ENCODE assay signal across 8 mouse cellular contexts in genomic region chr11:3963155-3963554, GRCm38 (mm10). TPM values are rescaled to one million over a fixed set of nuclear protein-coding genes. Genes with fewer than 3 reads are reported as not detected.
A peak's percentile ranks its signal among the peaks of the same experiment; 100 is the strongest.
DNase-seq lines count a peak whose midpoint lies in the region; ATAC-seq and TF ChIP-seq lines count a peak whose summit lies in the region.

No protein-coding gene starts in this region.

- H3K27me3 ChIP-seq in heart, embryonic 13.5 days (replicated peaks) = peaks cover 9% of the 10 kb centered on the region
- H3K27me3 ChIP-seq in G1E (ENCODE audit: insufficient read depth, low read length) = 0 out of 2 replicates have a peak, but pooled peaks cover 7% of the 10 kb centered on the region
- no peaks in the 10 kb centered on the region for H3K27me3 ChIP-seq in forebrain, embryonic 16.5 days (replicated peaks; ENCODE audit: control insufficient read depth, insufficient read depth, low read length)
- no peaks in the 10 kb centered on the region for H3K27me3 ChIP-seq in liver, embryonic 11.5 days (replicated peaks; ENCODE audit: control insufficient read depth, insufficient read depth, low read length)
- no peaks in the 10 kb centered on the region for H3K27me3 ChIP-seq in stomach, embryonic 14.5 days (ENCODE audit: control insufficient read depth, insufficient read depth, low read length)

- peaks cover 21% of the 10 kb centered on the region for H3K4me1 ChIP-seq in heart, embryonic 13.5 days
- peaks cover 31% of the 10 kb centered on the region for H3K4me1 ChIP-seq in G1E (ENCODE audit: insufficient read depth, low read depth, low read length)
- peaks cover 18% of the 10 kb centered on the region for H3K4me1 ChIP-seq in forebrain, embryonic 16.5 days (replicated peaks; ENCODE audit: control insufficient read depth, insufficient read depth, low read length)
- H3K4me1 ChIP-seq in liver, embryonic 11.5 days (replicated peaks; ENCODE audit: control insufficient read depth, insufficient read depth, low read length) = peaks cover 12% of the 10 kb centered on the region
- H3K4me1 ChIP-seq in stomach, embryonic 14.5 days (ENCODE audit: control insufficient read depth, insufficient read depth, low read length) = 0 out of 2 replicates have a peak, but pooled peaks cover 4% of the 10 kb centered on the region

- no peaks in the 10 kb centered on the region for H3K9me3 ChIP-seq in heart, embryonic 13.5 days
- H3K9me3 ChIP-seq in G1E (replicated peaks) = no peaks in the 10 kb centered on the region
- H3K9me3 ChIP-seq in forebrain, embryonic 16.5 days (ENCODE audit: control insufficient read depth, low read length) = no peaks in the 10 kb centered on the region
- H3K9me3 ChIP-seq in liver, embryonic 11.5 days (ENCODE audit: control insufficient read depth, low read length) = no peaks in the 10 kb centered on the region
- no peaks in the 10 kb centered on the region for H3K9me3 ChIP-seq in stomach, embryonic 14.5 days (ENCODE audit: control insufficient read depth, low read depth, low read length)

- ATAC-seq in heart, embryonic 13.5 days (ENCODE audit: extremely low read depth, insufficient number of reproducible peaks, low FRiP score, low TSS enrichment) = no peak
- no peak for ATAC-seq in G1E (ENCODE audit: extremely low read depth, insufficient number of reproducible peaks, low FRiP score, poor library complexity, severe bottlenecking)
- ATAC-seq in forebrain, embryonic 16.5 days = peak; percentile 13; the same call in 1 of the 2 replicates
- ATAC-seq in liver, embryonic 11.5 days (replicated peaks; ENCODE audit: low FRiP score) = no peak; the same call in 1 of the 2 replicates
- ATAC-seq in stomach, embryonic 14.5 days (ENCODE audit: insufficient number of reproducible peaks, insufficient read depth, low FRiP score, low read depth) = no peak

- DNase-seq in heart, adult 8-10 months (ENCODE audit: low spot score) = no peak
- DNase-seq in G1E (ENCODE audit: low spot score) = no peak
- DNase-seq in liver, embryonic 11.5 days (ENCODE audit: low spot score) = no peak
- DNase-seq in thymus, postnatal 4 days = no peak
- DNase-seq in urinary bladder, postnatal 36 days (ENCODE audit: low spot score in 2 of 2) = no peak

- H3K27ac ChIP-seq in heart, embryonic 13.5 days (replicated peaks) = peak overlapping the region; percentile 73; the same call in 1 of the 2 replicates
- peak overlapping the region; percentile 42; the same call in 1 of the 2 replicates for H3K27ac ChIP-seq in forebrain, embryonic 16.5 days (ENCODE audit: low read length)
- H3K27ac ChIP-seq in liver, embryonic 11.5 days (ENCODE audit: low read depth, low read length) = peak overlapping the region; percentile 44; the same call in 1 of the 2 replicates
- H3K27ac ChIP-seq in stomach, embryonic 14.5 days (ENCODE audit: low read length) = no peak overlapping the region

- no peak for TF ChIP-seq CTCF in G1E (IDR thresholded peaks at IDR 0.05; ENCODE audit: low read depth, low read length)

- H3K9ac ChIP-seq in heart, embryonic 13.5 days = peak overlapping the region; percentile 88
- H3K9ac ChIP-seq in forebrain, embryonic 16.5 days (replicated peaks; ENCODE audit: low read depth, low read length) = peak overlapping the region; percentile 52
- peak overlapping the region; percentile 88 for H3K9ac ChIP-seq in liver, embryonic 11.5 days (ENCODE audit: low read depth, low read length)
- H3K9ac ChIP-seq in stomach, embryonic 14.5 days (replicated peaks; ENCODE audit: low read depth, low read length) = peak overlapping the region; percentile 57; the same call in 1 of the 2 replicates

- peak overlapping the region; percentile 74 for H3K4me3 ChIP-seq in heart, embryonic 13.5 days
- H3K4me3 ChIP-seq in G1E (ENCODE audit: low read depth, low read length) = peak overlapping the region; percentile 80
- H3K4me3 ChIP-seq in forebrain, embryonic 16.5 days (replicated peaks; ENCODE audit: low read length) = peak overlapping the region; percentile 63
- H3K4me3 ChIP-seq in liver, embryonic 11.5 days (ENCODE audit: low read depth, low read length) = peak overlapping the region; percentile 81
- peak overlapping the region; percentile 58 for H3K4me3 ChIP-seq in stomach, embryonic 14.5 days (ENCODE audit: low read depth, low read length)

- peaks cover 18% of the 10 kb centered on the region for H3K36me3 ChIP-seq in heart, embryonic 13.5 days
- H3K36me3 ChIP-seq in G1E (replicated peaks) = peaks cover 26% of the 10 kb centered on the region
- no peaks in the 10 kb centered on the region for H3K36me3 ChIP-seq in forebrain, embryonic 16.5 days (ENCODE audit: control insufficient read depth, insufficient read depth)
- peaks cover 3% of the 10 kb centered on the region; the same call in 1 of the 2 replicates for H3K36me3 ChIP-seq in liver, embryonic 11.5 days (ENCODE audit: control insufficient read depth, insufficient read depth, low read length)
- peaks cover 2% of the 10 kb centered on the region for H3K36me3 ChIP-seq in stomach, embryonic 14.5 days (ENCODE audit: control insufficient read depth, insufficient read depth, low read length)

- WGBS in heart, embryonic 13.5 days = 82% methylated on average over 10 of the region's 10 CpGs
- 84% methylated on average over 10 of the region's 10 CpGs for WGBS in forebrain, embryonic 16.5 days
- 74% methylated on average over 10 of the region's 10 CpGs for WGBS in liver, embryonic 11.5 days
- 79% methylated on average over 10 of the region's 10 CpGs for WGBS in stomach, embryonic 14.5 days

- H3K4me2 ChIP-seq in heart, embryonic 13.5 days = peak overlapping the region; percentile 93
- H3K4me2 ChIP-seq in forebrain, embryonic 16.5 days (ENCODE audit: low read length) = peak overlapping the region; percentile 88
- peak overlapping the region; percentile 87 for H3K4me2 ChIP-seq in liver, embryonic 11.5 days
- H3K4me2 ChIP-seq in stomach, embryonic 14.5 days (replicated peaks; ENCODE audit: low read depth, low read length) = peak overlapping the region; percentile 81

RNA-seq across cellular contexts. Expression of gene Pes1, which starts 0.6 kb away (rescaled TPM):
- 46.6 and 52.2 TPM in 2 replicates for polyA plus RNA-seq in heart, embryonic 13.5 days (2015; fragmentation: Nextera tagmentation; extraction: Ambion mirVana)
- total RNA-seq in heart, adult 8-10 months (2022) = 10 to 100 TPM; 25.1 to 30.5 (median 27.3) TPM
- total RNA-seq in G1E (2014; fragmentation: Nextera tagmentation) (127 and 141 TPM in 2 replicates), G1E (2017) (166 and 213 TPM in 2 replicates)
- polyA plus RNA-seq in G1E (2012) = 36.3 and 73.0 TPM in 2 replicates
- polyA plus RNA-seq in forebrain, embryonic 16.5 days (2015; fragmentation: Nextera tagmentation; extraction: Ambion mirVana) = 73.4 and 75.5 TPM in 2 replicates
- 105 and 112 TPM in 2 replicates for polyA plus RNA-seq in liver, embryonic 11.5 days (2014; fragmentation: Nextera tagmentation; extraction: Ambion mirVana)
- 62.0 and 64.9 TPM in 2 replicates for polyA plus RNA-seq in stomach, embryonic 14.5 days (2014; fragmentation: Nextera tagmentation; extraction: Ambion mirVana)

RNA-seq across cellular contexts. Expression of gene 4930556J24Rik, which starts 13.4 kb away (rescaled TPM):
- polyA plus RNA-seq in heart, embryonic 13.5 days (2015; fragmentation: Nextera tagmentation; extraction: Ambion mirVana) = 0.20 TPM in 1 of 2 replicates, not detected in the other
- not detected for total RNA-seq in heart, adult 8-10 months (2022)
- not detected in 2 replicates for total RNA-seq in G1E (2014; fragmentation: Nextera tagmentation)
- 0.12 and 0.16 TPM in 2 replicates for total RNA-seq in G1E (2017)
- polyA plus RNA-seq in G1E (2012) = not detected in 2 replicates
- 0.21 and 0.30 TPM in 2 replicates for polyA plus RNA-seq in forebrain, embryonic 16.5 days (2015; fragmentation: Nextera tagmentation; extraction: Ambion mirVana)
- 0.16 and 0.29 TPM in 2 replicates for polyA plus RNA-seq in liver, embryonic 11.5 days (2014; fragmentation: Nextera tagmentation; extraction: Ambion mirVana)
- 0.22 and 0.29 TPM in 2 replicates for polyA plus RNA-seq in stomach, embryonic 14.5 days (2014; fragmentation: Nextera tagmentation; extraction: Ambion mirVana)

RNA-seq across cellular contexts. Expression of gene Gal3st1, which starts 20.3 kb away (rescaled TPM):
- polyA plus RNA-seq in heart, embryonic 13.5 days (2015; fragmentation: Nextera tagmentation; extraction: Ambion mirVana) = 0.17 and 0.52 TPM in 2 replicates
- under 1 TPM in 1 of 4 experiments, not detected in 3; 0.27 TPM for total RNA-seq in heart, adult 8-10 months (2022)
- total RNA-seq in G1E (2014; fragmentation: Nextera tagmentation) (not detected in 2 replicates), G1E (2017) (not detected in 2 replicates)
- not detected in 2 replicates for polyA plus RNA-seq in G1E (2012)
- 1.6 and 2.6 TPM in 2 replicates for polyA plus RNA-seq in forebrain, embryonic 16.5 days (2015; fragmentation: Nextera tagmentation; extraction: Ambion mirVana)
- 0.87 and 1.5 TPM in 2 replicates for polyA plus RNA-seq in liver, embryonic 11.5 days (2014; fragmentation: Nextera tagmentation; extraction: Ambion mirVana)
- polyA plus RNA-seq in stomach, embryonic 14.5 days (2014; fragmentation: Nextera tagmentation; extraction: Ambion mirVana) = 13.1 and 15.3 TPM in 2 replicates

RNA-seq across cellular contexts. Expression of gene Tcn2, which starts 31.2 kb away (rescaled TPM):
- polyA plus RNA-seq in heart, embryonic 13.5 days (2015; fragmentation: Nextera tagmentation; extraction: Ambion mirVana) = 67.8 and 69.2 TPM in 2 replicates
- 10 to 100 TPM; 43.0 to 46.5 (median 44.3) TPM for total RNA-seq in heart, adult 8-10 months (2022)
- total RNA-seq in G1E (2014; fragmentation: Nextera tagmentation) (5.4 and 7.1 TPM in 2 replicates), G1E (2017) (9.2 and 10.3 TPM in 2 replicates)
- 0.22 and 0.36 TPM in 2 replicates for polyA plus RNA-seq in G1E (2012)
- 14.8 and 17.3 TPM in 2 replicates for polyA plus RNA-seq in forebrain, embryonic 16.5 days (2015; fragmentation: Nextera tagmentation; extraction: Ambion mirVana)
- 21.1 and 22.7 TPM in 2 replicates for polyA plus RNA-seq in liver, embryonic 11.5 days (2014; fragmentation: Nextera tagmentation; extraction: Ambion mirVana)
- 38.9 and 42.2 TPM in 2 replicates for polyA plus RNA-seq in stomach, embryonic 14.5 days (2014; fragmentation: Nextera tagmentation; extraction: Ambion mirVana)

RNA-seq across cellular contexts. Expression of gene Slc35e4, which starts 48.7 kb away (rescaled TPM):
- polyA plus RNA-seq in heart, embryonic 13.5 days (2015; fragmentation: Nextera tagmentation; extraction: Ambion mirVana) = 4.7 and 4.9 TPM in 2 replicates
- total RNA-seq in heart, adult 8-10 months (2022) = 1 to 10 TPM; 3.1 to 5.5 (median 4.3) TPM
- total RNA-seq in G1E (2014; fragmentation: Nextera tagmentation) (not detected in 2 replicates), G1E (2017) (0.05 TPM in 1 of 2 replicates, not detected in the other)
- polyA plus RNA-seq in G1E (2012) = not detected in 2 replicates
- polyA plus RNA-seq in forebrain, embryonic 16.5 days (2015; fragmentation: Nextera tagmentation; extraction: Ambion mirVana) = 11.7 and 14.6 TPM in 2 replicates
- polyA plus RNA-seq in liver, embryonic 11.5 days (2014; fragmentation: Nextera tagmentation; extraction: Ambion mirVana) = 0.97 and 1.4 TPM in 2 replicates
- 3.7 and 4.1 TPM in 2 replicates for polyA plus RNA-seq in stomach, embryonic 14.5 days (2014; fragmentation: Nextera tagmentation; extraction: Ambion mirVana)
